Mouse (Mus musculus): ENCODE measurements around the gene Ccdc154.

- TF ChIP-seq GATA1 (IDR thresholded peaks at IDR 0.05; ENCODE audit: borderline replicate concordance, low read length) (no peak), FLI1 (IDR thresholded peaks at IDR 0.05; ENCODE audit: low read length) (no peak)
Measured at GRCm38 (mm10) chr17:25162161-25162560, at the start of gene Ccdc154.

All from megakaryocyte, embryonic 14.5 days (primary cell).